Mouse (Mus musculus) hindbrain, postnatal 0 days (tissue): ENCODE measurements around the gene Smyd3. TPM values are rescaled to one million over a fixed set of nuclear protein-coding genes. Genes with fewer than 3 reads are reported as not detected.
A peak's percentile ranks its signal among the peaks of the same experiment; 100 is the strongest.

Source experiments
- ATAC-seq: fragments of 200-750 bp; cut with Nextera tagmentation; 2 replicates; pipeline ENCODE4 v1.8.0; 2017; ENCODE audit warnings: mild to moderate bottlenecking, moderate TSS enrichment, moderate library complexity
- DNase-seq: peaks from one replicate; pipeline ENCODE4 v3.0.0-alpha.2; 2015; ENCODE audit warnings: low spot score
- H3K27ac ChIP-seq: fragments of 300-500 bp; sonication (generic); 2 replicates; pipeline ENCODE4 v1.5.1; 2014; ENCODE audit warnings: mild to moderate bottlenecking
- H3K27me3 ChIP-seq: fragments of 300-500 bp; sonication (generic); 2 replicates; pipeline ENCODE4 v1.6.1; 2014; ENCODE audit warnings: low read length, mixed read lengths; ENCODE audit not compliant: insufficient read depth
- H3K36me3 ChIP-seq: fragments of 300-500 bp; sonication (generic); 2 replicates; pipeline ENCODE4 v1.6.1; 2014; ENCODE audit warnings: low read length, mixed read lengths; ENCODE audit not compliant: insufficient read depth
- H3K4me1 ChIP-seq: fragments of 300-500 bp; sonication (generic); 2 replicates; pipeline ENCODE4 v1.6.1; 2014; ENCODE audit warnings: antibody characterized with exemption, low read length, mixed read lengths; ENCODE audit not compliant: insufficient read depth
- H3K4me2 ChIP-seq: fragments of 300-500 bp; sonication (generic); 2 replicates; pipeline ENCODE4 v1.6.1; 2014; ENCODE audit warnings: low read depth, mild to moderate bottlenecking, low read length, moderate library complexity, mixed read lengths
- H3K4me3 ChIP-seq: fragments of 300-500 bp; sonication (generic); 2 replicates; pipeline ENCODE4 v1.5.1; 2014; ENCODE audit warnings: low read length
- H3K9ac ChIP-seq: fragments of 300-500 bp; sonication (generic); replicated peaks from 2 replicates; pipeline ENCODE4 v1.6.1; 2014; ENCODE audit warnings: mild to moderate bottlenecking, low read length, moderate library complexity, mixed read lengths
- H3K9me3 ChIP-seq: fragments of 300-500 bp; sonication (generic); 2 replicates; pipeline ENCODE4 v1.6.1; 2016; ENCODE audit warnings: low read length, mixed read lengths
- CTCF ChIP-seq: IDR thresholded peaks from 2 replicates; pipeline ENCODE4 v1.5.1; 2016; ENCODE audit warnings: antibody characterized with exemption, control low read depth, low read depth
- WGBS: fragments of 180-500 bp; shearing (Covaris S2); extraction: QIAGEN DNeasy Blood & Tissue Kit; methylation state at CpG from one replicate; pipeline ENCODE4 v1.1.7; 2014; 5-methylcytosine and 5-hydroxymethylcytosine counted together
- polyA plus RNA-seq: library from polyadenylated mRNA; unstranded; fragments of >200 nt; fragmentation: Nextera tagmentation; extraction: Ambion mirVana; gene quantifications from 2 replicates; pipeline ENCODE4 v1.2.1, GENCODE M21; 2015
- total RNA-seq: library from RNA; depleted of rRNA; stranded (reverse); fragments of >200 nt; gene quantifications from 2 replicates; pipeline ENCODE4 v1.2.3, GENCODE M21; 2014

Gene Smyd3
- total and polyA plus RNA-seq, 2 experiments from 2014 or later: 15.4 to 26.1 TPM

GRCm38 (mm10) chr1:179519901-179520300 lies 2.1 kb upstream of the Smyd3 start:
- TF ChIP-seq CTCF: no peak
- Histone ChIP-seq H3K27ac (no peak overlapping the region), H3K4me1 (peaks cover 6% of the 10 kb centered on the region), H3K9ac (no peak overlapping the region), H3K27me3 (no peaks in the 10 kb centered on the region), H3K36me3 (no peaks in the 10 kb centered on the region), H3K4me3 (no peak overlapping the region), H3K9me3 (no peaks in the 10 kb centered on the region), H3K4me2 (no peak overlapping the region)
- 84% methylated on average over 3 of the region's 3 CpGs for WGBS
- DNase-seq (no peak), ATAC-seq (no peak)

DNA sequence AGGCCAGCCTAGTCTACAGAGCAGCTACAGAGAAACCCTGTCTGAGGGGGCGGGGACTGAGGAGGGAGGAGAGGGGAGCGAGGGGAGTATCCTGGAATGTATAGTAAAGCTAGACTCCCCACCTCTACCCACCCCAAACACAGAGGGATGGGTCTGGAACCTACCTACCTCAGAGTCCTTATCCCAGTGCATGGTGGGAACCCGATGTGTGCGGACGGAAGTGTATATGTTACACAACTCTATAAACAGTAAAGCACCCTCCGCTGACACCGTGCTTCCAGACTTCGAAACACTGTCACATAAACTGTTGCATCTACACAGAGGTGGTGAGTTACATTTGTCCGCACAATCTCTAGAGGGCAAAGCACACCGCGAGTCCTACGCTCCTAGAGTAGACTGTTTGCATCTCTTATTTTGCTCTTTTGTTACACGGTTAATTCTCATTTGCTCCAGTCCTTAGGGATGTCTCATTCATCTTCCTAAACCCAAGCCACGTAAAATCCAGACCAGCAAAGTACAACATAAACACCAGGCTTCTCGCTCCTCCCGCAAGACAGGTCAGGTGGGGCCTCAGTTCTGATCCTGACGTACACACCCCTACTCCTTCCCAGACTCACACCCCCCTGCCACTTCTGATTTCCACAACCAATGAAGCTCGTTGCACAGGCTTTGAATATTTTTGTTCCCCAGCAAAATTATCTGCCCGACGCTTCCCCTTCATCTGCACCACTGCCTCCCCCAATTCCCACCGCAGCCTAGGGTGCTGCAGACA lies 714 bp downstream of the Smyd3 start:
- ATAC-seq (peak; percentile 63), DNase-seq (peak; percentile 8)
- H3K4me2 ChIP-seq: peak overlapping the region; percentile 81
- WGBS: 0% methylated on average over 21 of the region's 21 CpGs
- TF ChIP-seq CTCF: no peak
- H3K36me3 ChIP-seq: no peaks in the 10 kb centered on the region
- peak overlapping the region; percentile 75 for H3K4me3 ChIP-seq
- H3K27me3 ChIP-seq: no peaks in the 10 kb centered on the region
- no peak overlapping the region for H3K27ac ChIP-seq
- peaks cover 6% of the 10 kb centered on the region for H3K4me1 ChIP-seq
- H3K9me3 ChIP-seq: no peaks in the 10 kb centered on the region
- H3K9ac ChIP-seq: peak overlapping the region; percentile 63

GRCm38 (mm10) chr1:179511895-179512294 lies 5.9 kb downstream of the Smyd3 start:
- no peak for TF ChIP-seq CTCF
- Histone ChIP-seq H3K9ac (no peak overlapping the region), H3K4me3 (no peak overlapping the region), H3K27ac (no peak overlapping the region), H3K4me1 (peaks cover 6% of the 10 kb centered on the region), H3K4me2 (no peak overlapping the region), H3K9me3 (no peaks in the 10 kb centered on the region), H3K27me3 (no peaks in the 10 kb centered on the region), H3K36me3 (no peaks in the 10 kb centered on the region)
- DNase-seq: no peak
- 83% methylated on average over 7 of the region's 7 CpGs for WGBS
- ATAC-seq: no peak

DNA sequence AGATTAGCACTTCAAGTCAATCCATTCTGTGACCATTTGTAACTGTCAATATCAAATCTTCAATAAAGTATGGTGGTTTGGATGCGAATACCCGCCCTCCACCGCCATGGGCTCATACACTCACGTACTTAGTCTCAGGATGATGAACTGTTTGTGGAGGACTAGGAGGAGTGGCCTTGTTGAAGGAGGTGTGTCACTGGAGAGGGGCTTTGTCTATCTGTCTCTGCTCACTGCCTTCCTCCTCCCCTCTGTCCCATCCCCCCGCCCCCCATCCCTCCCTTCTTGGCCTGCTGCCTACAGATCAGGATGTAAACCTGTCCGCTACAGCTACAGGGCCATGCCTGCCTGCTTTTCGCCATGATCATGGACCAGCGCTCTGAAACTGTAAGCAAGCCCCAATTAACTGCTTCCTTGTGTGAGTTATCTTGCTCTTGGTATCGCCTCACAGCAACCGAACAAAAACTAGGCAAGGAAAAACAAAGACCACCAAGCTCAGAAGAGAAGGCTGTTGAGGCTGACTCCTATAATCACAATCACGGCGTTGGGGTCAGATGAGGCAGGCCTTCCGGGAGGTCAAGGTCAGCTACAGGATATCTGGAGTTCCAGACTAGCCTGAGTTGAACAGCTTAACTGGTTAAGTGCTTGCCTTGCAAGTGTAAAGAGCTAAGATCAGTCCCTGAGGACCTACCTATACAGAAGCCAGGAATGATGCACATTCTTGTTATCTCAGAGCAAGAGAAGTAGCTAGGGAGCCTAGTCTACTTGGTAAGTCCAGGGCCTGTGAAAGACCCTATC lies 7.1 kb downstream of the Smyd3 start:
- TF ChIP-seq CTCF: no peak
- ATAC-seq (no peak), DNase-seq (no peak)
- no peaks in the 10 kb centered on the region for H3K4me1 ChIP-seq
- H3K9ac ChIP-seq: no peak overlapping the region
- no peaks in the 10 kb centered on the region for H3K27me3 ChIP-seq
- no peaks in the 10 kb centered on the region for H3K36me3 ChIP-seq
- H3K4me2 ChIP-seq: no peak overlapping the region
- 86% methylated on average over 13 of the region's 13 CpGs for WGBS
- no peaks in the 10 kb centered on the region for H3K9me3 ChIP-seq
- H3K4me3 ChIP-seq: no peak overlapping the region
- H3K27ac ChIP-seq: no peak overlapping the region

GRCm38 (mm10) chr1:179506530-179507315 lies 11.1 kb downstream of the Smyd3 start:
- Histone ChIP-seq H3K4me1 (no peaks in the 10 kb centered on the region), H3K4me3 (no peak overlapping the region), H3K4me2 (no peak overlapping the region), H3K9ac (no peak overlapping the region), H3K9me3 (no peaks in the 10 kb centered on the region), H3K27me3 (no peaks in the 10 kb centered on the region), H3K36me3 (no peaks in the 10 kb centered on the region), H3K27ac (no peak overlapping the region)
- 66% methylated on average over 9 of the region's 9 CpGs for WGBS
- ATAC-seq (no peak), DNase-seq (peak; percentile 65)
- TF ChIP-seq CTCF: peak; percentile 65

GRCm38 (mm10) chr1:179502565-179502964 lies 15.3 kb downstream of the Smyd3 start:
- no peak overlapping the region for H3K4me2 ChIP-seq
- no peak overlapping the region for H3K27ac ChIP-seq
- H3K4me3 ChIP-seq: no peak overlapping the region
- peak; percentile 75 for DNase-seq
- no peaks in the 10 kb centered on the region for H3K36me3 ChIP-seq
- H3K9me3 ChIP-seq: no peaks in the 10 kb centered on the region
- peak; percentile 84 for TF ChIP-seq CTCF
- no peaks in the 10 kb centered on the region for H3K27me3 ChIP-seq
- H3K4me1 ChIP-seq: no peaks in the 10 kb centered on the region
- ATAC-seq: no peak
- H3K9ac ChIP-seq: no peak overlapping the region
- 18% methylated on average over 3 of the region's 3 CpGs for WGBS
